Mouse (Mus musculus) adrenal gland, adult 8-10 months (tissue): Measurements from ENCODE around the gene Hfe2. TPM values are rescaled to one million over a fixed set of nuclear protein-coding genes. Genes with fewer than 3 reads are reported as not detected.

Experiments
- DNase-seq: peaks from one replicate; pipeline ENCODE4 v3.0.0; 2022
- total RNA-seq, 4 experiments: library from RNA; stranded (reverse); gene quantifications; 2 replicates each; pipeline ENCODE4 v1.2.4; 2022

The Hfe2 gene
- total RNA-seq, 4 experiments from 2014 or later, result 0.27 TPM; not detected in 3

- no peak for DNase-seq
Observed at GRCm38 (mm10) chr3:96528506-96528905, 3.5 kb downstream of the Hfe2 start.

- DNase-seq, result no peak
Observed at GRCm38 (mm10) chr3:96532050-96532449, 7.1 kb downstream of the Hfe2 start.

- no peak for DNase-seq
Observed at GRCm38 (mm10) chr3:96534300-96534699, 9.3 kb downstream of the Hfe2 start.

- no peak for DNase-seq
Observed at GRCm38 (mm10) chr3:96539316-96539715, 14.3 kb downstream of the Hfe2 start.

- no peak for DNase-seq
Observed at GRCm38 (mm10) chr3:96540740-96541139, 15.8 kb downstream of the Hfe2 start.

- DNase-seq, result no peak
Observed at GRCm38 (mm10) chr3:96541328-96542078, 16.5 kb downstream of the Hfe2 start.

- DNase-seq, result no peak
Observed at GRCm38 (mm10) chr3:96542554-96542953, 17.6 kb downstream of the Hfe2 start.

GRCm38 (mm10) chr3:96543345-96543744, 18.4 kb downstream of the Hfe2 start:
- no peak for DNase-seq

GRCm38 (mm10) chr3:96545565-96545964, 20.6 kb downstream of the Hfe2 start:
- no peak for DNase-seq

- no peak for DNase-seq
Observed at GRCm38 (mm10) chr3:96546880-96547279, 21.9 kb downstream of the Hfe2 start.

- no peak for DNase-seq
Observed at GRCm38 (mm10) chr3:96547389-96547960, 22.5 kb downstream of the Hfe2 start.

GRCm38 (mm10) chr3:96548824-96549223, 23.9 kb downstream of the Hfe2 start:
- DNase-seq, result no peak

GRCm38 (mm10) chr3:96549346-96549745, 24.4 kb downstream of the Hfe2 start:
- no peak for DNase-seq

- DNase-seq, result no peak
Observed at GRCm38 (mm10) chr3:96551203-96551602, 26.2 kb downstream of the Hfe2 start.

- DNase-seq, result no peak
Observed at GRCm38 (mm10) chr3:96551890-96552289, 26.9 kb downstream of the Hfe2 start.

GRCm38 (mm10) chr3:96553601-96554000, 28.6 kb downstream of the Hfe2 start:
- DNase-seq, result no peak

GRCm38 (mm10) chr3:96554251-96554650, 29.3 kb downstream of the Hfe2 start:
- no peak for DNase-seq

- no peak for DNase-seq
Observed at GRCm38 (mm10) chr3:96555041-96555596, 30.1 kb downstream of the Hfe2 start.

- no peak for DNase-seq
Observed at GRCm38 (mm10) chr3:96555999-96556614, 31.1 kb downstream of the Hfe2 start.

- DNase-seq, result no peak
Observed at GRCm38 (mm10) chr3:96556651-96557635, 32.0 kb downstream of the Hfe2 start.

- DNase-seq, result peak; percentile 100
Observed at GRCm38 (mm10) chr3:96557694-96558093, 32.7 kb downstream of the Hfe2 start, which contains the start of gene Txnip. Txnip (plus strand) TSS chr3:96557957.

- no peak for DNase-seq
Observed at GRCm38 (mm10) chr3:96558159-96558558, 33.2 kb downstream of the Hfe2 start.
